Mouse (Mus musculus): ENCODE results near the gene Chil5.

DNA sequence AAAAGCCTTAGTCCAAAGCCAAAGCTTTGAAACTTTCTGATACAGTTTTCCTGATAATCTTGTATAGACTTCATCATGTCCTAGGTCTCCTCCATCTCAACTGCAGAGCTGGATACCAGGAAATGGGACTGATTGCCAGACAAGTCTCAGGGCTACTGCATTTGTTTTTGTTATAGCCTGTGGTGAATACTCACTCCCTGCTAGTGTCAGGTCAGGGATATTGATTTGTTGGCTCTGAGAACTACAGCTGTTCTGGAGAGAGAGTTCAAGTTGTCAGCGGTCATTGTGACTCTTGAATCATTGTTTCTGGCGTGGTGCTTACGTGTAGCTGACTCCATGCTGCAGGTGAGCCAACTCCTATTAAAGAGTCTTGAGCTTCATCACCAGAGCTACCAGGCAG lies 59.2 kb downstream of the Chil5 start, which contains the start of gene Ovgp1:
- TF ChIP-seq CTCF (IDR thresholded peaks at IDR 0.05; ENCODE audit: low read depth), result no peak
- no peak for TF ChIP-seq EP300 (optimal IDR thresholded peaks at IDR 0.05)
